Mouse (Mus musculus): ENCODE results near the gene Gm10670.
"Not testable (repeated sequence)": the region's sequence is repeated elsewhere in the genome, so short reads cannot be mapped to it uniquely, and the experiment has no call there.

- not testable (repeated sequence) for TF ChIP-seq HCFC1 (IDR thresholded peaks at IDR 0.05; ENCODE audit: borderline replicate concordance, insufficient read depth, low read length); CHD2 (IDR thresholded peaks at IDR 0.05; ENCODE audit: low read depth, low read length); MAFK (IDR thresholded peaks at IDR 0.05; ENCODE audit: insufficient read depth, low read depth, low read length); ZNF384 (IDR thresholded peaks at IDR 0.05; ENCODE audit: low read depth, low read length); ZC3H11A (IDR thresholded peaks at IDR 0.05; ENCODE audit: borderline replicate concordance, low read depth, low read length)
Observed at GRCm38 (mm10) chr7:20442493-20442892, 32.2 kb downstream of the Gm10670 start, which contains the start of gene Vmn1r101.

Data from ES-E14 (cell line).